ENCODE assay signal across 8 mouse cellular contexts in the genomic region with DNA sequence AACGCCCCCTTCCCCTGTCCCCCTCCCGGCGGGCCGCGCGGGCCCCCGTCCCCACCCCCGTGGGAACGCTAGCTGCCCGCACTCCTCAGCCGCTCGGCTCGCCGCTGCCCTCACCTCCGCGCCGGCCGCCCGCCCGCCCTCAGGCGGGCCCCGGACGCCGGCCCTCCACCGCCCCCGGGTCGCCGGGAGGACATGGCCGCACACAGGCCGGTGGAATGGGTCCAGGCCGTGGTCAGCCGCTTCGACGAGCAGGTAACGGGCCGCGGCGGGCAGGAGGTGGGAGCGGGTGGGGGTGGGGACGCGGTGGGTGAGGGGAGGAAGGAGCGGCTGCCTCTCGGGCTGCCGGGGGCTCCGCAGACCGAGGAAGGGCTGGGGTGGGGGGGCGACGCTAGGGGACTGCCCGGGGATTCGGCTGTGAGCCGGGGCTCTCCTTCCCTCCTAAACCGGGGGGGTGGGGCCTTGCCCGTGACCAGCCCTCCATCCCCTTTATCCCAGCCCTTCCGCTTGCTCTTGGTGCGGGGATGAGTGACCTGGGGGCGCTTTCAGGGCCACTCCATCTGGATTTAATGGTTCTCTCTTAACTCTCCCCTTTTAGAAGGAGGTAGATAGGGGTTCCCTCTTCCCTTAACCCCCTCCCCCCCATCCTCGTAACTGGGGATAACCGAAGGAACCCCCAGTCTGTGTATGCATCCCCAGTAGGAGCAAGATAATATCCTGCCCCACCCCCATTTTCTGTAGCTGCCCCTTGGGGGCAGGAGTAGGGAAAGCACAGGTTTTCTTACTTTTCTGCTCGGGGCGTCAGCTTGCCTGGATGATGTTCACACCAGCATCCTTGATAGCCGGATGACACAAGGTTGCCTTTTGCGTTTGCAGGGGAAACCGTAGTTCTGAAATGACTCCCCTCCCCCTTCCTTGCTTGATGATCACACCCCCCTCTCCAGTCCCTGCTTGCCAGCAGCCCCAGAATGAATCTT. TPM values are rescaled to one million over a fixed set of nuclear protein-coding genes. Genes with fewer than 3 reads are reported as not detected.
DNase-seq lines count a peak whose midpoint lies in the region; ATAC-seq and TF ChIP-seq lines count a peak whose summit lies in the region.

No protein-coding gene starts in this region.

- H3K4me3 ChIP-seq in brown adipose tissue, adult 24 weeks (ENCODE audit: insufficient read depth, low read depth, low read length): peak overlapping the region; percentile 63
- peak overlapping the region; percentile 65 for H3K4me3 ChIP-seq in forebrain, embryonic 15.5 days
- peak overlapping the region; percentile 77 for H3K4me3 ChIP-seq in hindbrain, embryonic 10.5 days
- peak overlapping the region; percentile 79 for H3K4me3 ChIP-seq in left cerebral cortex, adult 2 months
- peak overlapping the region; percentile 52 for H3K4me3 ChIP-seq in macrophage (ENCODE audit: inconsistent target)

- peak; percentile 21 for DNase-seq in layer of hippocampus, adult 11-12 months (ENCODE audit: low spot score)
- DNase-seq in layer of hippocampus, adult 8-10 months (ENCODE audit: low spot score in 2 of 2): no peak
- peak; percentile 63 for DNase-seq in hindbrain, embryonic 10.5 days (ENCODE audit: low spot score)
- peak; percentile 14 to 15 for DNase-seq in left cerebral cortex, adult 2 months (ENCODE audit: extremely low spot score in 1 of 2, low spot score in 2 of 2)
- DNase-seq in right cerebral cortex, postnatal 4 days: peak; percentile 57

- peaks cover 7% of the 10 kb centered on the region for H3K4me1 ChIP-seq in brown adipose tissue, adult 24 weeks (ENCODE audit: control insufficient read depth, insufficient read depth, insufficient read length, low read length)
- peaks cover 25% of the 10 kb centered on the region for H3K4me1 ChIP-seq in forebrain, embryonic 15.5 days
- peaks cover 22% of the 10 kb centered on the region for H3K4me1 ChIP-seq in hindbrain, embryonic 10.5 days (replicated peaks)

- peak; percentile 80 for ATAC-seq in forebrain, embryonic 15.5 days (replicated peaks)

- H3K36me3 ChIP-seq in forebrain, embryonic 15.5 days: peaks cover 3% of the 10 kb centered on the region; the same call in 1 of the 2 replicates
- H3K36me3 ChIP-seq in hindbrain, embryonic 10.5 days: peaks cover 38% of the 10 kb centered on the region
- H3K36me3 ChIP-seq in macrophage (ENCODE audit: inconsistent target): no peaks in the 10 kb centered on the region

- peak overlapping the region; percentile 82 for H3K9ac ChIP-seq in forebrain, embryonic 15.5 days (replicated peaks)

- peaks cover 51% of the 10 kb centered on the region for H3K79me2 ChIP-seq in macrophage (ENCODE audit: inconsistent target)

- H3K27me3 ChIP-seq in forebrain, embryonic 15.5 days: no peaks in the 10 kb centered on the region
- 0 out of 2 replicates have a peak, but pooled peaks cover 7% of the 10 kb centered on the region for H3K27me3 ChIP-seq in hindbrain, embryonic 10.5 days (ENCODE audit: insufficient read depth, poor library complexity, severe bottlenecking)

- intact Hi-C loops in left cerebral cortex, adult 2 months (cut with DNase I): loop anchor here (2.0 to 5.0 kb wide), 2 partner anchors 59 to 83 kb away; no protein-coding TSS in a partner anchor

- H3K27ac ChIP-seq in brown adipose tissue, adult 24 weeks (replicated peaks; ENCODE audit: low read depth, low read length): no peak overlapping the region
- peak overlapping the region; percentile 88 for H3K27ac ChIP-seq in forebrain, embryonic 15.5 days (replicated peaks)
- peak overlapping the region; percentile 98 for H3K27ac ChIP-seq in hindbrain, embryonic 10.5 days
- H3K27ac ChIP-seq in left cerebral cortex, adult 2 months: peak overlapping the region; percentile 96
- no peak overlapping the region for H3K27ac ChIP-seq in macrophage

- H3K4me2 ChIP-seq in forebrain, embryonic 15.5 days (replicated peaks): peak overlapping the region; percentile 69

- no peak for TF ChIP-seq CTCF in left cerebral cortex, adult 2 months (IDR thresholded peaks at IDR 0.05)

- no peaks in the 10 kb centered on the region for H3K9me3 ChIP-seq in forebrain, embryonic 15.5 days
- peaks cover 6% of the 10 kb centered on the region for H3K9me3 ChIP-seq in hindbrain, embryonic 10.5 days

- under 1% methylated on average over 45 of the region's 63 CpGs for WGBS in forebrain, embryonic 15.5 days
- under 1% methylated on average over 47 of the region's 63 CpGs for WGBS in hindbrain, embryonic 10.5 days
- 5% methylated on average over 40 of the region's 63 CpGs for WGBS in macrophage (ENCODE audit: missing documents)

RNA-seq across cellular contexts. Expression of gene Nf1, which starts 0.6 kb away (rescaled TPM):
- total RNA-seq in layer of hippocampus, adult 8-10 months (2022): 100 to 1,000 TPM; 102 to 124 (median 114) TPM
- 9.9 and 14.3 TPM in 2 replicates for polyA plus RNA-seq in brown adipose tissue, adult 24 weeks (2012; ENCODE audit: insufficient read depth, insufficient read length, missing spikeins)
- 5.9 and 6.4 TPM in 2 replicates for polyA plus RNA-seq in forebrain, embryonic 15.5 days (2015; fragmentation: Nextera tagmentation; extraction: Ambion mirVana)
- 5.5 and 5.9 TPM in 2 replicates for polyA plus RNA-seq in hindbrain, embryonic 10.5 days (2016; fragmentation: Nextera tagmentation; extraction: Ambion mirVana)
- total RNA-seq in left cerebral cortex, adult 2 months (2021): 100 to 1,000 TPM; 129 to 131 TPM
- total RNA-seq in macrophage (2018; cell fraction: chromatin; rRNA removed): 100 to 1,000 TPM; 105 to 254 (median 159) TPM
- 10 to 100 TPM; 16.7 to 37.3 (median 25.6) TPM for total RNA-seq in macrophage (2018; cell fraction: cytosol; rRNA removed)
- 100 to 1,000 TPM in 6 of 26 experiments, 10 to 100 TPM in 20; 48.3 to 148 (median 83.6) TPM for total RNA-seq in macrophage (2018; cell fraction: nucleus; rRNA removed)
- 11.9 to 15.5 TPM (median 12.5 TPM) in 3 replicates for polyA plus RNA-seq in macrophage (2018)

RNA-seq across cellular contexts. Expression of gene Gm9964, which starts 43.4 kb away (rescaled TPM):
- 1 to 10 TPM in 1 of 4 experiments, under 1 TPM in 2, not detected in 1; 0.48 to 1.2 (median 0.74) TPM for total RNA-seq in layer of hippocampus, adult 8-10 months (2022)
- polyA plus RNA-seq in brown adipose tissue, adult 24 weeks (2012; ENCODE audit: insufficient read depth, insufficient read length, missing spikeins): not detected in 2 replicates
- polyA plus RNA-seq in forebrain, embryonic 15.5 days (2015; fragmentation: Nextera tagmentation; extraction: Ambion mirVana): not detected in 2 replicates
- polyA plus RNA-seq in hindbrain, embryonic 10.5 days (2016; fragmentation: Nextera tagmentation; extraction: Ambion mirVana): not detected in 2 replicates
- total RNA-seq in left cerebral cortex, adult 2 months (2021): under 1 TPM; 0.68 TPM
- not detected for total RNA-seq in macrophage (2018; cell fraction: chromatin; rRNA removed)
- not detected for total RNA-seq in macrophage (2018; cell fraction: cytosol; rRNA removed)
- total RNA-seq in macrophage (2018; cell fraction: nucleus; rRNA removed): not detected
- polyA plus RNA-seq in macrophage (2018): not detected in 3 replicates

Comparison
In these comparisons a context has a peak if more than half of its experiments do, and no peak if none do; other contexts are left out.
1. DNase-seq: peak in layer of hippocampus, adult 11-12 months (single experiment), hindbrain, embryonic 10.5 days (single experiment), left cerebral cortex, adult 2 months (2 of 2) and right cerebral cortex, postnatal 4 days (single experiment); none in layer of hippocampus, adult 8-10 months (0 of 2).
2. H3K27ac ChIP-seq: peak in forebrain, embryonic 15.5 days (single experiment), hindbrain, embryonic 10.5 days (single experiment) and left cerebral cortex, adult 2 months (single experiment); none in brown adipose tissue, adult 24 weeks (single experiment) and macrophage (single experiment).
3. Peak in every context shown above with its lines, with median percentiles within 50 percentile points of each other: H3K4me3 ChIP-seq.